Mouse (Mus musculus) kidney, adult 2 months (tissue): Measurements from ENCODE around the gene Efr3b.

Source experiments
- CTCF ChIP-seq: fragments of 200-500 bp; conservative IDR thresholded peaks from 2 replicates; pipeline ENCODE4 v1.5.1; 2011; ENCODE audit warnings: low read depth, mild to moderate bottlenecking, control low read depth, low read length, moderate library complexity, mixed read lengths; ENCODE audit not compliant: insufficient read depth, insufficient read length
- POLR2A ChIP-seq: fragments of 200-500 bp; IDR thresholded peaks from one replicate; pipeline ENCODE4 v1.6.1; 2011; ENCODE audit warnings: low read depth, low read length, control low read depth

DNA sequence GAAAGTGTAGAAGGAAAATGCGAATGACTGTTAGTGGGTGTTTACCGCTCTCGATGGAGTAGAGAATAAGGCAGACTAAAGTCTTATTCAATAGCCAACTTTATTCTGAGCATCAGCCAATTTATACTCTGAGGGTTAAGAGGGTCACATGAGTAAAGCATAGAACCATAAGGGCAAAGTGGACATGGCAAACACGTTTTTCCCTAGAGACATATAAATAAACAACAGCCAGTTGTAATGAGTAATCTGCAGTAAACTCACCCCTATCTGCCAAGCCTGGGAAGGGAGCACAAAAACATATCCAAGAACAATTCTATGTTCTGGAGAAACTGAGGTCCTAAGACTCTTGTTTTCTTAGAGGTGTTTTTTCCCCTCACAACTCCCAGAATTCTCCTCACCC is 29.8 kb upstream of the Efr3b start:
- no peak for TF ChIP-seq CTCF
- no peak for TF ChIP-seq POLR2A
